Mouse (Mus musculus) urinary bladder, postnatal 25 days (tissue): ENCODE results near the gene Anapc15-ps.

Experiments used
- DNase-seq: peaks from one replicate; pipeline ENCODE4 v3.0.0; 2022; ENCODE audit warnings: low spot score

The Anapc15-ps gene

DNA sequence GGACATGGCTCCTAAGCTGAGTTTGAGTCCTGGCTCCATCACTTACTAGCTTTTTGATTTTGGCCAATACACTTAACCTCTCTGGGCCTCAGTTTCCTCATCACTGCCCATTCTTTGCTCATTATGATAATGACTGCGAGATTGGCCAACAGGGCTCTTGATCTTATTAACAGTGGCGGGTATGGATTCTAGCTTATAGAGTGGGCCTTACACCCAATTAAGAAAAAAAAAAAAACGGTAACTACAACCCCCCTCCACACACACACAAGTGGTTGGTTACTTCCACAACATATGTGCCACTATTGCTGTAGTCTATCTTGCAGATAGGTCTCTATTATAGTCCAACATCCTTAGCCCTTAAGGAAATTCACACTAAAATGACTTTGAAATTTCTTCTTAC is at the start of gene Anapc15-ps:
Anapc15-ps (minus strand) TSS at position 101 of the 400 bp plus-strand sequence.
- DNase-seq = no peak

DNA sequence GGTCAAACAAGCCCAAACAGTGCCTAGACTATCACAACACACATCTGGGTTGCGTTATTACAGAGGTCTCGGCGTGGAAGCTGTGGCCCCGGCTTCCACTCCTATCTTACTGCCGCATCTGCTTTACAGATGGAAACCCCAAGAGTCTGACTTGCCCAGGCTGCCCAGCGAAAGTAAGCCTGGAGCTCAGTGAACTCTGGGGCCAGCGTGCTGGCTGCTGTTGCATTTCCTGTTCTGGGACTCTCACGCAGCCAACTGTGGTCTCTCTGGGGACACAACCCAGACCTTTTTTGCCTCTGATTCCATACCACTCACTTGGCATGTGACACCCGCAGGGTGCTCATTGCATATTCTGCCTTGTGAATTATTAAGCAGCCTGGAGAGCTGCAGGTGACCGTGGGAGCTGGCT is 49.0 kb upstream of the Anapc15-ps start:
- DNase-seq = no peak

DNA sequence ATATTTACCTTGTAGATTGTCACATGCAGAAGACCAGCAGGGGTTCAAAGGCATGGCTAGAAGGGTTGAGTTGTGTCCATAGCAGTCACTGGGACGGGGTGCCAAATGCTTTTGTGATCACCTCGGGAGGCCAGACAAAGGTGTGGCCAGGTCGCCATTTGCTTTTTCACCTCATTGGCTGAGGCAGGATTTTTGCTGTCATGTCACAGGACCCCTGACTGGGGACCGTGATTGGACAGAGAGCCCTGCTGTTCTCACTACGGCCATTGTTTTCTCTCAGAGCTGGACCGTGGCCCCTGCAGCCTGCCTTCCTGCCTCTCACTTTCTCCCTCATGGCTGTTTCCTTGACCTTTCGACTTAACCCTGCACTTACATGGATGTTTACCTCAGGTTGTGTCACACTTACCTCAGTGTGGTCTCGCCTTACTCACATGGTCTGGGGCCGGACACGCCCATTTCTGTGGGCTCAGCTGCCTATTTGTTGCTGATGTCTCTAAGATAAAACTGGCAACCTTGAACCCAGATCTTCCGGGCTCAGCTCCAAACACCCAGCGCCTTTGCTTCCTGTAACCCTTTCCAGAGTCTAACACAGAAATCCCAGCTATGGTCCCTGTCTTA is 47.0 kb upstream of the Anapc15-ps start:
- no peak for DNase-seq

DNA sequence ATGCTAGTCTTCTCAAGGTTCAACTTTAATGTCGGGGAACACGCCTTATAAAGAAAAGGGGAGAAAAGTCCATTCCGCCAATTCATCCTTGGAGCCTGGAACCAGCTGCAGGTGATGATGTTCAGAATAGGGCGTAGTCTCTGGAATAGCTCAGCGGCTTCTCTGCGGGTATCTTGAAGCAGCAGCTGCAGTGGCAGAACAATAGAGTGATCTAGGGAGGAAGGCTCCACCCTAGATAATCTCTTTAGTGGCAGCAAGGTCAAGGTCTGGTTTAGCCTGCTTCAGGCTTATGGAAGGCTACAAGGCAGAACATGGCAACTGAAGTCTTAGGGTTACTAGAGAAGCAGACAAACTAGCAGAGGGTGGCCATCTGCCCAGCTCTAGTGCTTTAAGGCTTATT is 46.2 kb upstream of the Anapc15-ps start:
- no peak for DNase-seq

DNA sequence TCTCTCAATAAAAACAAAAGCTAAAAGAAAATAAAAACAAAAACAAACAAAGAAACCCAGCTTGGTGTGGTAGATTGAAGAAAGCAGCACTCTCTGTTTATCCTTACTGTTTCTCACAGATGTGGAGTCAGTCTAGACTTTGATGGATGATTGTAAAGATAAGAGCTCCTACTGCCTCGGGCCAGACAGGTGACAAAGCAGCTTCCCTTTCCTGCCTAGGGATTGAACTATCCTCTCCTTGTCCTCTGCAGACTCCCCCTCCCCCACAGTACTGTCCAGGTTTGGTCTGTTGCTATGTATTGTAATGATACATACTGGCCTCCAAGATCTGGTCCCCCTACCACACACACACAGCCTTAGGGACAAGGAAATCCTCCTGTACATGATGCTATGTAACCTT is 45.5 kb upstream of the Anapc15-ps start:
- no peak for DNase-seq

DNA sequence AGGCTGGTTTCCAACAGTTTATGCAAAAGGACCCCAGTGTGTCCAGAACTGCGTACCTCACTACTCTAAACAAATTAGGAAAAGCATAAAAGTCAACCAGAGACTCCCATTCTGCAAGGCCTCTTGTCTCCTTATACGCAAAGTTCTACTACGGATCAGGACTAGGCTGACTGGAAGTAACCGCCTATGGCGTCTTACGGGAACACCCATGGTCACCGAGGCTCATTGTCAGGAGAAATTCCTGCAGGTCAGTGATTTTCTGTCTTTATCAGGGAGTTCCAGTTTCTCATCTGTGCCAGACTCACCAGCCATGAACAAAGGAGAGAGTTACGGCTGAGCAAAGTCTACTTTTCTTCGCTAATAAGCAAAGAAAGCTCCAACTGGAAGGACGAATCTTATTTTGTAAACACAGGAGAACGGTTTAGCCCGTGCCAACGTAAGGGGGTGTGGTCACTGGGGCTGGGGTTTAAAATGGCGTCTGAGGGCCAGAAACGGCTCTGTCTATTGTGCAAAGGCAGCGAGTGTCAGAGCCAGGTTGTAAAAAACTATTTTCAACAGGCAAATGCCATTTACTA is 43.9 kb upstream of the Anapc15-ps start:
- DNase-seq = no peak

DNA sequence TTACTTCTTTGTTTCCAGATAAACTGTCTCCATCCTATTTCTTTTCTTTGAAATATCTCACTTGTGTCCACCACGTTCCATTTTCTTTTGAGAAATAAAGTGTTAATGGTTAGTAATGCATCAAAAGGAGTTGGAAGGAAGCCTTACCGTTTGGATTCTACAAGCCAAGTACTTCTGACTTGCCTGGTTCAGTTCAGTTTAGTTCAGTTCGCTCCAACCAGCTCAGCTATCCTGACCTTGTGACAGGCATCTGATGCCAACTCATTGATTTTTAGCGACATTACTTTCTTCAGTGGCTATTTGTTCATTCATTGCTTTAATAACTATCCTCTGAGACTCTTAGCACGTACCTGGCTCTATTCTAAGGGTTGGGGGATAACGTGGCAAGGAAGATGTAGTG is 42.4 kb upstream of the Anapc15-ps start:
- DNase-seq = no peak

DNA sequence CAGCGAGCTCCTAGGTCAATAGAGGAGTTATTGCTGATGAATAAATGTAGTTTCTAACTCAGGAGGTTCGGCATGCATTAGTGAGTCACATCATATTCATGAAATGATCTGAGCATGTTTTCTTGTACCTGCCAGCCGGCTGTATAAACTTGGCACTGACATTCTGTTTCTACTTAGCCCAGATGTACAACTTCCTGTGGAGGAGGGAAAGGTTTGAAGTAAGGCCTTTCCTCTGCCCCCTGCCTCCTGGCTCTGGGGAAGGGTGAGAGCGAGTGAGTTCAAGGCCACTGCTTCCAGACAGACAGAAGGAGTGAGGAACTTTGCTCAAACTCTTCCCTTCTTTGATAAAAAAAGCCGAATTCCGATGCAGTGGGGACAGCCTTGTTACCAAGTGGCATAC is 39.0 kb upstream of the Anapc15-ps start:
- DNase-seq = no peak

DNA sequence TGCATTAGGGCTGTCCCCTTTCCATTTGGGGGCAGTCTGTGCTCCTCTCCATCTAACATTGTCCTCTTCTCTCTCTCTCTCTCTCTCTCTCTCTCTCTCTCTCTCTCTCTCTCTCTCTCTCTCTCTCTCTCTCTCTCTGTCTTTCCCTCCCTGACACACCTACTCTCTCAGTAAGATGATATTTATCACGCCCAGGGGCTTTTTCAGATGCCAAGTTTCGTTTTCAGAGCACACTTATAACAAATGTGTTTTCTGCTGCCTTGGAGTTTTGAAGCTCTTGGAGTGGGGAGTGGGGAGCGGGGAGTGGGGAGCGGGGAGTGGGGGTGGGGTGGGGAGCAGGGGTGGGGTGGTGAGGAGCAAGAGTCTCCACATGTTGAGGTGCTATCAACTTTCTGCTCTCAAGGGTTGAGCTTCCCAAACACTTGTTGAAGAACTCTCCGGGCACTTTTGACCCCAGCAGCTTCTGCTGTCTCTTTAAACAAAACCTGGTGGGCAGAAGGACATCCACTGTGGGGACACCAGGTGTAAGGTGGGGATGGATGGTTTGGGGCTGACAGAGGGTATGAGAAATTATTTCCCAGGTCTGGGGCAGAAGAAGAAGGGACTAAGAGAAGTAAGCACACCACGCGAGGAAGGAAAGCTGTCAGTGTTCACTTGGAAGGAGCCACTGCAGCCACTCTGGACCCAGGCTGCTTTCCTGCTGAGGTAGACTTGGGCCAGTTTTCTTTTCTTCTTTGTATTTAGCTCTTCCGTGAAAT is 36.8 kb upstream of the Anapc15-ps start:
- DNase-seq = no peak

DNA sequence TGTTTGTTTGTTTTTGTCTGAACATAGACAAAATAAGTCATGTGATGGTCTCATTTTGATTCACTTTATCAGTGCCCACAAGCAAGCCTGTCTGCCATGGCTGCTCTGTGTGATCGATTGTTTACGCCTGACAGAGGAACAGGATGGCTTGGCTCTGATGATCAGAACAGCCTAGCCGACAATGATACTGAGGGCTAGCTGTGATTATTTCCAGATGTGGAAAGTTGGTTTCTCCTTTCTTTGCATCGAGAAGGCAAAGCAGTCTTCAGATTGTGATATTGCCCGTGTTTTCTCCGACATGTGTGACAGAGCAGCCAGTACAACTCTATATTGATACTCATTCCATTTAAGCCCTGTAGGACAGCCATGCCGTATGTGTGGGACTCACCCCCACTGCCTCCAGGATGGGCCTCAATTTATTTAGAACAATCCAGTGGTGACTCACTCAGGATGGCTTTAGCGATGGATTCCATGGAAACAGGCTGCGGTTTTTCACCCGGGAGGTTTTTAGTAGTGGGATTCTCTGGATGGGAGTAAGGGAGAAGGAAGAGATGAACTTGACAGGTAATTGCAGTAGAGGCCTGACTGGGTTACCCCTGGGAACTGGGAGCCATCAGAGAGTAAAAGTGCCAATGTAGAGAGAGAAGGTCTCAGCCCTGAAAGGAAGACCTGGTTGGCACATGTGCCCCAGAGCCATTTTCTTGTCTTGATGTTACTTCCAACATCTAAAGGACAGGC is 36.1 kb upstream of the Anapc15-ps start:
- no peak for DNase-seq

DNA sequence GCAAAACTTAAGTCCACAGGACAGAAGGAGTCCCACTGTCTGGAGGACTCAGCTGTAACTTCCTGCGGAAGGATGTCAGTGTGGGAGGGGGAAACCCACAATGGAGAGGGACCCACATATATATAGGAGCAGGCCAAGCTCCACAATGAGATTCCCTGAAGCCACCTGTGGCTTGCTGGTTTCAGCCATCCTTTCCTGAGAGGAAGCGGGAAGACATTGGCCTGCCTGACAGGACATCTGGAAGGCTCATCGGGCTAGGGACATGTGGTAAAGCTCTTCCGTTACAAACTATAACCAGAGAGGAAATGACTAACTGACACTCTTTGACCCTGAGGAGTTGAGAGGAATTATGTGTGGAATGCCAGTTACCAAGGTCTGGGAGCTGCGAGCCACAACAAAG is 34.8 kb upstream of the Anapc15-ps start:
- DNase-seq = no peak

DNA sequence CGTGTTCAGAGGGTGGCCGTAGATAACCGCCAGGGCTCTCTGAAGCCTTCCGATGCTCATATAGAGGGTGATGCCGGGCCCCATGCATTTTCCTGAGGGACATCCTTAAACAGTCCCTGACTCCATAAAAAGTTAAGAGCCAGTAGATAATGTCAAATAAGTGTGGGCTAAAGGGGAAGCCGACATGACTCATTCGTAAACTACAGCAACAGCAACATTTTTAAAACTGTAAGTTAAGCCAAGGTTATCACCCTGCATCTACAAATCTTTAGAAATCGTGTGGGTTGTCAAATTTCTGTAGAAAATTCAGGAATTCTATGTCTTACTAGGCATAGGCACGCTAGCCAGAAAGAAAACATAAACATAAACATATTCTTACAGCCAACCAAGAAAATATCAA is 33.6 kb upstream of the Anapc15-ps start:
- DNase-seq = no peak

DNA sequence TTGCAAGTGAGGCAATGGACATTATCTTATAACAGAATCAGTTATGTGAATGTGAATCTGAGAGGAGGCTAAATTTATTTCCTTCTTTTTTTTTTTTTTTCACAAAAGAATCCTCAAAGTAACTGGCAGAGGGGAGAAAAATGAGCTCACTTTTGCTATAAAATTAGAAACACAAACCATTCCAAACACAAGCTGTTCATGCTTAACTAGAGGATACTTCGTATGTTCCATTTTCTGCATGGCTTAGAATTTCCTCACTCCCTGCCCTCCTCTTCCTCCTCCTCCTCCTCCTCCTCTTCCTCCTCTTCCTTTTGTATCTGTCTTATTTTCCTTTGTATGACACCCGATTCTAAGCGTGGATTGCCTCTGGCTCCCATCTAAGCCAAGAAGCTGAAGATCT is 32.5 kb upstream of the Anapc15-ps start:
- DNase-seq = no peak

DNA sequence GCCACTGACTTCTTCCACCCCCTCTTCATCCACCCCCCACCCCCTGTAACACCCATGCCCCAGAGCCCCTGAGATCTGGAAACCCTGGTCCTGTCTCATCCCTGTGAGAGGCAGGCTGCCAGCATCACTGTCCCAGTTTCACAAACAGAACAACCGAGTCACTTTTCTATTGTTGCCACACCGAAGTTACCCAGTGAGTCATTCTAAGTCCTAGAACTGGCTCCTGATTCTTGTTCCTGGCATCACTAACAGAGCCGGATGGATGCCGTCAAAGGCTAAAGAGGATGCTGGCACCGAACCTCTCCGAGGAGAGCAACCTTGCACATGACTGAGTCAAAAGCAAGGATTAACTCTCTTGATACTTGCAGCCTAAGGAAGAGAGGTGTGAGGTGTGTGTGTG is 31.6 kb upstream of the Anapc15-ps start:
- DNase-seq = no peak

DNA sequence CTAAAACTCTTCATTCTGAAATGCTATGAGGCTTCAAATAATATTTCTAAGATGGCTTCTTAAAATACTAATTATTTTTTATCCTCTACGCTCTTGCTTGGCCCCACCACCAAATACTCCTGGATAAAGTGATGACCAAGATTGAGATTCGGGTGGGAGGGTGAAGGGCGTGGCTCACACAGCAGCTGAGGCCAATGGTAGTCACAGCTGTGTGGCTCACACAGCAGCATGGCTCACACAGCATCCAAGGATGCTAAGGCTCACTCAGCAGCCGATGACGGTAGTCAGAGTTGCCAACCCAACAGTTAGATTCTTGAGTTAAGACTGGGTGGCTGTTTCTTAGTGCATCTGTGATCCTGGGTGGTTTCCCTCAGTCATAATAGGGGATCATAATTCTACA is 30.5 kb upstream of the Anapc15-ps start:
- DNase-seq = no peak

DNA sequence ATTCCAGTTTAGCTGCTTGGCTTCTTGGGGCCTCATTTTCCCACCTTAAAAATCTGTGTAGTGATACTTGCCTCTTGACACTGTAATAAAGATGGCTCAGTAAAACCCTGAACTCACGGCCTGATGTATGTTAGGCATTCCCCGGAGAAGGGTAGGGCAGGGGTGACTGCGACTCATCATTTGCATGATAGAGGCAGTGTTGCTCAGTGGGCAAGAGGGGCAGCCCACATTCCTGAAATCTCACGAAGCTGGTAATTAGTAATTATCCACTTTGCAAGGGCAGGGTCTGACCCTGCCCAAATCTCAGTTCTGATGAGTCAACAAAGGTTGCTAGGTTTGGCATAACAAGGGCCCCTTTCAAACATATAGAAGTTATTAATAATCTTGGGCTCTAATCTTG is 27.2 kb upstream of the Anapc15-ps start:
- no peak for DNase-seq

DNA sequence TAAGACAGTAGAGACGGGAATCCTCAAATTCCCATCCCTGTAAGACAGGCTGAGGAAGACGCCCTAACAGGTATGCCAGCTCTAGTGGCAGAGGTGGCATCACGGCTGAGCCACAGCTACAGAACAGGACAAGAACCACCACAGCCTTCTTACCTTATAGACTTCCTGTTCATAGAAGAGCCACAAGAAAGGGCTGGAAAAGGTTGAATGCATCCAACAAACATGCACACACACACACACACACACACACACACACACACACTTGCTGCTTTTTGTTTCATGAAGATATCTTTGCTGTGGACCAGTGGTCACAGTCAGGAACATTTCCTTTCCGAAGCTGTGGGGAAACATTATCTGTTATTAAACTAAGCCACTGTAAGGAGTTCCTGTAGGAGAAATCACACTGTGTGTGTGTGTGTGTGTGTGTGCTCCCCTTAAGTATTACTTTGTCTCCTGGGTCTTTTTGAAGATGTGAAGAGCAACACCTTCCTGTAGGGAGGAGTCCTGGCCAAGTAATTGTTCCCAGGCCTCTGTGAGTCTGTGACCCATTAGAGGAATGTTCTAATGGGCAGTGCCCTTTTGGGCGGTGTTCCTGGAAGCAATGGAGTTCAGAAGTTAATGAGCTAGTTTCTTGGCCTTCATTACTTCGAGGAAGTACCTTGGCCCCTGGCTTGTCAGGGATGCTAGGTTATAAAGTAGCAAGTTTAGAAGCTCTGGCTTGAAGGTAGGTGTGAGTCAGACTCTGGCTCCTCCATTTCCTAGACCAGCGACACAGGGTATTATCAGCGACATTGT is 25.9 kb upstream of the Anapc15-ps start:
- DNase-seq = no peak

DNA sequence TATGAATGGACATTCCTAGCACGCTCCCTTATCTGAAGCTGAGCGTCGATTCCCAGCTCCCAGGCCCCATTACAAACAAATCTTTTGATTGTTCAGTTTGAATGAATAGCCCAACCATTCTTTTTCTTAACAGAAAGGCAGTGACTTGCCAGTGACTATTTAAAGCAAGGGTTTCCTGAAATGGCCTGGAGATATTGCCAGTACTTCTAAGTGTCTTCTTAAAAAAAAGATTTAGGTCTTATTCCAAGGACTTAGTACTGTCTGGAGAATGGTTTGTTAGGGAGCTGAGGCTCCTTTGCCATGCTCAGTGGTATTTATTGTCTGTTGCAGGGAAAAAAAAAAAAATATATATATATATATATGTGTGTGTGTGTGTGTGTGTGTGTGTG is 23.0 kb upstream of the Anapc15-ps start:
- DNase-seq = no peak

DNA sequence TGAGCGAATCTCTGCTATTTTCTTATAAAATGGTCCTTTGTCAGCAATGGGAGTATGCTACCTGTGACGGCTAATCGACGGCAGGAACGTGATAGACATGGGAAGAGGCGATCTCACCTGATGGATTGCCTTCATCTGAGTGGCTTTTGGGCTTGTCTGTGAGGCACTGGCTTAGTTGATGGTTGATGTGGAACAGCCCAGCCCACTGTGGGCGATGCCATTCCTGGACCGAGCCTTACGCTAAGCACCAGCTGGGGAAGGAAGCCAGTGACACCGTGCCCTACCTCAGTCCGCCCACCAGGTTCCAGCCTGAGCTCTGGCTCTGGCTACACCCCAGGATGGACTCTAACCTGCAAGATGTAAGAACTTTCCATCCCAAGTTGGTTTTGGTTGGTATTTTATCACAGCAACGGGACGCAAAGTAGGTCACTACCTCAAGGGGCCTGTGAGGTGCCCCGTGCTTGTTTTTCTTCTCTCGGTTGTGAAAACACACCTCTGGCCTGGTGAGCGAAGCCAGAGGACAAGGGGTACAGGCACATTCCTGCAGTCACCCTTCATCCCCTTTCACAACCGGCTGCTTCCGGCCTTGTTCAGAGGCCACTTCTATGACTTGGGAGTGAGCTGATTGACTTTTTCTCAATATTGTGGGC is 22.5 kb upstream of the Anapc15-ps start:
- no peak for DNase-seq

DNA sequence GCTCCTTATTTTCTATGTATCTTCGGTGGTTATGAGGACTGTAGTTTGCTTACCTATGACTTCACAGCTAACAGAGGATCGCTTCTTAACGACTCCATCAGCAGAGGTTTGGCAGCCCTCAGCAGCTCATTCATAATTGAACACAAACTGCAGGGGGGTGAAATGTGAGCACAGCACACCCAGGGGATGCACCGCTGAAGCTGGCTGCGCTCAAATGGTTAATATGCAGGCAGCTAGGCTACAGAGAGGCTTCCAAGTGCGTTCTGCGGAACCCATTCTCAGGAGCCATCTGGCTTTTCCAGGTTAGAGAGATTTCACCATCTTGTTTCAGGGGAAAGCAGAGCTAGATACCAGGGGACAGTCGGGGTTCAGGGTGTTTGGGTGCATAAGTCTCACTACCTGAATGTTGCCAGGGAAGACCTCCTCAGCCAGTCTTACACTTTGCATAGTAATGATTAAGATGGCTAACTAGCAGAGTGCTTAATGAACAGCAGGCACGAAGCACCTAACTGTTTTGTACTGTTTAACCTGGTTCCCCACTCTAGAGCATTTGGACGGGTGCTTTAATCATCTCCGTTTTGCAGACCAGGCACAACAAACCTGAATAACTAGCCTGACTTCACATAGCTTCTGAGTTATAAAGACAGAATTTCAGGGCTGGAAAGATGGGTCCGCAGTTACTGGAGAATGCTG is 21.5 kb upstream of the Anapc15-ps start:
- DNase-seq = no peak

DNA sequence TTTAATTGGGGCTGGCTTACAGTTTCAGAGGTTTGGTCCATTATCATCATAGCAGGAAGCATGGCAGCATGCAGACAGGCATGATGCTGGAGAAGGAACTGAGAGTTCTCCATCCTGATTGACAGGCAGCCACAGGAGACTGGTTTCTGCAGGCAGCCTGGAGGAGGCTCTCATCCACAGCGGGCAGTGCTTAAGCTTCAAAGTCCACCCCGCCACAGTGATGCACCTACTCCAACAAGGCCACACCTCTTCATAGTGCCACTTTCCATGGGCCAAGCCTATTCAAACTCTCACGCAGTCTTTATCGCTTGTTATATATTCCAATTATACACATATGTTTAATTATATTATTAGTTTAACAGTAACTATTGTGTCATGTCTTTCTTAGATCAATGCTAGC is 18.1 kb upstream of the Anapc15-ps start:
- DNase-seq = no peak
